Mouse (Mus musculus) fibroblast of lung, adult 2 months (primary cell): ENCODE results near the gene Arl11.
"Not testable (repeated sequence)": the region's sequence is repeated elsewhere in the genome, so short reads cannot be mapped to it uniquely, and the experiment has no call there.

Experiments used
- DNase-seq: peaks from one replicate; pipeline ENCODE4 v3.0.0-alpha.2; 2011; ENCODE audit warnings: low read depth

Arl11 gene

DNA sequence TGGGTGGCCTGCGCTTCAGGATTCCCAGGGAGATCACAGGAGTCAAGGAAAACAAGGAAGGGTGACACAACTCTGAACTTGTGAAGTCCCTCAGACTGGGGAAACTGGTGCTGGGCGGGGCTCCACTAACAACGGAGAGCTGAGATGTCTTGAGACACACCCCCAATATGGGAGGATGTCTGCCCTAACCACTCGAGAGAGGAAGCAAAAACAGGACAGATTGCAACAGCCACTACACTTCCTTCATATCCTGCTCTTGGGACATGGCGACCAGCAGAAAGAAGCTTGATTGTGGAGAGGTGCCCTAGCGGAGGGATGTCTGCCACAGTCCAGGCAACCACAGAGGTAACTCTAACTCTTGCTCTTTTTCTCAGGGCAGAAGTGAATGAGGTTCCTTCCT, at the start of gene Arl11:
TSS of gene Arl11 (plus strand) at position 161 of the 400 bp plus-strand sequence.
- no peak for DNase-seq

DNA sequence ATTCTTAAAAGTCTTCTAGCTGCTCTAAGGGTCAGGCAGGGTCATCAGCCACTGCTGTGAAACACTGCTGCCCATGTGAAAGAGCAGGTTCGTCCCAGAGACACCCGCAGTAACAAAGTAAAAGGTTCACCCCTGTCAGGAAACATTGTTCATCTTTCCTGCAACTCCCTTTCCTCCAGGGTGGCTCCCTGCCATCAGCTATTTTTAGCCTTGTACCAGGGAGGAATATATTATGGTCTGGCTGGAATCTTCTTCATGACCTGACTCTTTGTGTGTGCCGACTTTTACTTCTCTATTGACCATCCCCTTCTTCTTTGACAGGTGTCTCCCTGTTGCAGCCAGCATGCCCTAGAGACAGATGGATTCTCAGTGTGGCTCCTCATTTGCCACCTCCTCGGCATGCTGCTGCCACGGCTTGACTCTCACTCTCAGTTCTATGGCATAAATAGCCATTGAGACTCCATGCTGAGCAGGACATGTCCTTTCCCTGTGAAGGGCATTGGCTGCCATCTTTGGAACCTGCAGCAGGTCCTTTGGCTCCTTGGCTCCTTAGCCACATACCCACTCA, 41.6 kb upstream of the Arl11 start:
- no peak for DNase-seq

DNA sequence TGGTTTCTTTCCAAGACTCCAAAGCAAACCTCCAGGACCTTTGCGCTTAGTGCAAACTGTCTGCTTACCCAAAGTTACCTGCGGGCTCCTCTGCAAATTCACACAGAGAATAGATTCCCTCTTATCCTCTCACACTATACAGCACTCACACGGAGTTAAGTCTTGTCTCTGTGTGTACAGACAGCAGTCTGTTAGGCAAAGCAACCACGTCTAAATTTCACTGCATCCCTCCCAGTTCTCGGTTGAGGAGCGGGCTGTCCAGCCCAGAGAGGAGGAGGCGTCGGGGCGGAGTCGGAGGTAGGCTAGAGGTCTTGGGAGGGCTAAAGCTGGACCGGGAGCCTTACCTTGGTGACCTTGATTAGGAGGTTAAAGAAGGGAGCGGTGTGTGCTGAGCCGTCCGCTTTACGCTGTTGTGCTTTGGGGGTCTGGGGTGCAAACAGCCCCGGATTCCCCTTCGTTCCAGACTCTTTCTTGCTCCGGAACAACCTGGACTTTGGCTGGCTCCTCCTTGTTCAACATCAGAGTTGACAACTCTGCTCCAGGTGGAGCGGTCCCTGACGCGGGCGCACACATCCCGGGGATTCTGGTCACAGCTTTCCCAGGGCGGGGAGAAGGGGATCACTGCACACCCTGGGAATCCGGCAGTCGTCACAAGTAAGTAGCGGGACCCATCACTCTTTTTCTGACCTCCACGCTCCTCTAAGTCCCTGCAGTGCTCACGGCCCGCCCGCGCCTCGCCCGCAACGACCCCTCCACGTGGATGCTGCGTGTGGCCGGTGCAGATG, 34.9 kb upstream of the Arl11 start:
- no peak for DNase-seq

DNA sequence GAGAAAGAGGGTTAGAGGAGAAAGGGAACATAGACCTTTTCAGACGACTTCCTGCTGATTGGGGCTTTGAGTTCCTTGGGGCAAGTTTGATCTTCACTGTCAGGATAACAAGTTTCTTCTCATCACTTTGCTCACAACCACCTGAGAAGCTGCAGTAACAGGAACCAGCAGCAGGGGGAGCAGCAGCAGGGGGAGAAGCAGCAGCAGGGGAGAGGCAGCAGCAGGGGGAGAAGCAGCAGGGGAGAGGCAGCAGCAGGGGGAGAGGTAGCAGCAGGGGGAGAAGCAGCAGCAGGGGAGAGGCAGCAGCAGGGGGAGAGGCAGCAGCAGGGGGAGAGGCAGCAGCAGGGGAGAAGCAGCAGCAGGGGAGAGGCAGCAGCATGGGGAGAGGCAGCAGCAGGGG, 32.3 kb upstream of the Arl11 start:
- DNase-seq = no peak

DNA sequence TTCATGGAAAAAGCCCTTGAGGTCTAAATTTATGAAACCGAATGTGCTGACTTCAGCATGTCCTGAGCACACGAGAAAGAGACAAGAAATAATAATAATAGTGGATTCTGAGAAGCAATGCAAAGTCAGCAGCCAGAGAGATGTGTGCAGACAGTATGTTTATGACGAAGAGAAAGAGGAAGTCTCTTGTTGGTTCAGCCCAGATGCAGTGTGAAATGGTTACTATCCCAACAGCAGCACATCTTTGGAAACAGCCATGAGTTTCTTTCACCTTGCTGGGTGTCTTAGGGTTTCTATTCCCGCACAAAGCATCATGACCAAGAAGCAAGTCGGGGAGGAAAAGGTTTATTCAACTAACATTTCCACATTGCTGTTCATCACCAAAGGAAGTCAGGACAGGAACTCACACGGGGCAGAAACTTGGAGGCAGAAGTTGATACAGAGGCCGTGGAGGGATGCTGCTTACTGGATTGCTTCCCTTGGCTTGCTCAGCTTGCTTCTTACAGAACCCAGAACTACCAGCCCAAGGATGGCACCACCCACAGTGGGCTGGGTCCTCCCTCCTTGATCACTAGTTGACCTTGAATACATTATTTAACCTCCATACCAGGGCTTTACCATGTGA, 30.8 kb upstream of the Arl11 start:
- DNase-seq = no peak

DNA sequence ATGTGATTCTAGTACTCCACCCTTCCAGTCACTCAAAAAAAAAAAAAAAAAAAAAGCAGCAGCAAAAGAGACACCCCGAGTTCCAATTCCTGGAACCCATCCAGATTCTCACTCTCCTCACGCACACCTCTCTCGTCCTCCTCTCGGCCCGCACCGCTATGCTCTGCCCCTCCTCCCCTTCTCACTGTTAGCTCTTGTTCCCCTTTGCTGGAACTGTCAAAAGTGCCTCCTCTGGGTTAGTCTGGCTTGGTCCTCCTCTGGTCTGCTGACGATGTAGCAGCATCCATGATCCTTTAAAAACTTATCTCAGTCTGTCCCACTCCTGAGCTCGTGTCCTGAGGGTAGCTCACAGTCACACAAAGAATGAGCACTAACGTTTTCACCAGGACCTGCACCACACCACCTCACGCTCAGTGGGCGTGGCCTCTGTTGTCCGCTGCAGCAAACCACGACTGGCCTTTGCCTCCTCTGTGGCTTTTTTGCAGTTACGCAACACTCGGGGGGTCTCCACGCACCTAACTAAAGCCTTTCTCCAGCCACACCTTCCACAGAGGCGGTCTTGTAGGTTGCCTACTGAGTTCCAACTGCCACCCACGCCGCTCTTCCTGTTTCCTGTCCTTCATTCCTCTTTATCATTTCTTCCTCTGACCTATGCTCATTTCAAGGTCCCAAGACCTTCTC, 20.8 kb upstream of the Arl11 start:
- DNase-seq = no peak

DNA sequence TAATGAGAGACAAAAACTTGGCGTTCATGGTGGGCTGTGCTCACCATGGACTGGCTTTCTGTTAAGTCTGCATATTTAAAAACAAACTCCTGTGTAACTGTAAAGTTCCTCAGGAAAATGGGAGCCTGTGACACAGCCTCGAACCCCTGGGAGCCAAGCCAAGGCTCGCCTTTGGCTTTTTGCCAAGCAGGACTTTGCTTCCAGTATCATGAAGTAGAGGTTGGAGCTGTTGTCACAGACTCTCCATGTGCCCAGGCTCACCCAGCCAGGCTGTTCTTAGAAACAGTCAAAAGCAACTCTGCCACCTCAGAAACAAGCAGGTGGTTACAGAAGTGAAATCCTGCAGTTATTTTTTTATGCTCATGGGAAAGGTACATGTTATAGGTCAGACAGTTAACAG, 18.9 kb upstream of the Arl11 start:
- DNase-seq = no peak

DNA sequence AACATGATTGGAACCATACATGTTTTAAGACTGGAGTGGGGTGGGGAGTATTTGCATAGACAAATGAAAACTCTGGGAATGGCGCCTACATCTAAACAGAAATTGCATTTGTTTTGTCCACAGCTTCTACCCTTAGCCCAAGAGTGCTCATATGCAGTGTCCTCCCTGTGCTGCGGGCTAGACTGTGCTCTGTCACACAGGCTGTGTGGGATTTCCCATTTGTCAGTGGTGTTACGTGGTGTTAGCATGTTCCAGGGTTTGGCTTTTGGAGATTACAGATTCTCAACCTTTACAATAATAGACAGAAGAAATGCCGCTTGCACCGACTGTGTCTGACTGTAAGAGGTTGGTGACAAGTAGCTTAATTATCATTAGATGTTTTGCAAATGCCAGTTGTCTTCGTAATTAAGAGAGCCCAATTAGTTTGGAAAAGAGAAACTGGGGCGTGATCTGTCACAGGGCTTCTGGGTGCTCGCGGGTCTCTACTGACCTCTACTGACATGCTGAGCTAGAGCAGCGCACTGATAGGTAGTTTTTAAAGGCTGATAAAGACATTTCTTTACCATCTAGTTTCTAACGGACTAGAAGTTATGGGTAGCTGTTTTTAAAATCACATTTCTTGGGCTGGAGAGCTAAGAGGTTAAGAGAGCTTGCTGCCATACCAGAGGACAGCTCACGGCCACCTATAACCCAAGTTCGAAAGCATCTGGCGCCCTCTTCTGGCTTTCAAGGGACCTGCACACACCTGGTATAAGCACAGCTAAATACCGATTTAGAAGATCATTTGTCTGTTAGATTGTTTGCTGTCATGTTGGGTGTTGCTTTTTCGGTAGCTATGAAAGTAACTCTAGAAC, 15.4 kb upstream of the Arl11 start:
- DNase-seq = no peak

DNA sequence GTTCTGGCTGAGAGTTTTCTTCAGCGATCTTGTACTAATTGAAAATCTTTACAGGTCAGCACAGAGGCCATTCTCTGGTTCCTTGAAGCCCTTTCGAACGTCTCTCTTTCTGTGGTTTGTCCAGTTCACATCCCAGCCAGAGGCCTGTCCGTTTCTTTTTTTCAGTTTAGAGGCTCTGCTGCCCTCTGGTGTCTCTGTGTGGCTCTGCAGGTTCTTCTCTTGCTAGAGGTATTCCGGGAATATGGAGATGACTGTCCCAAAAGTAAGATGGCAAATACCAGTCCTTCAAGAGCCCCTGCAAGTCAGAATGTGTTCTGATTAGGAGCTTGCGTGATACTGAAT, 14.8 kb upstream of the Arl11 start:
- DNase-seq = no peak

DNA sequence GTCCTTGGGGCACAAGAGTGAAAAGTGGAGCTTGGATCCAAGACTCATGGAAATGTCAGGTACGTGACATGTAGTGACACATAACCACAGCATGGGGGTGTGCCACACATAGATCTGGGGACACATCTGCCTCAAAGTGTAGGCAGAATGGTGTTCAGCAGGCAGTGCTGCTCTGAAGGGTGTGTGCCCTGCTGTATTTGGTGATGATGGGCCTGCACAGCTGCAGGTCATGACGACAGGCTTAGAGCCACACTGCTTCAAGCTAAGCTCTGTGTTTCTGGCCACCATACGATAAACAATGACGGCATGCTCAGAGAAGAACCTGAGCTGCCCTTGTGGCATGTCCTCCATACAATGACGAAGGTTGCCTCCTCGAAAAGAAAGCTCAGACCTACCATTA, 9.7 kb upstream of the Arl11 start:
- no peak for DNase-seq

DNA sequence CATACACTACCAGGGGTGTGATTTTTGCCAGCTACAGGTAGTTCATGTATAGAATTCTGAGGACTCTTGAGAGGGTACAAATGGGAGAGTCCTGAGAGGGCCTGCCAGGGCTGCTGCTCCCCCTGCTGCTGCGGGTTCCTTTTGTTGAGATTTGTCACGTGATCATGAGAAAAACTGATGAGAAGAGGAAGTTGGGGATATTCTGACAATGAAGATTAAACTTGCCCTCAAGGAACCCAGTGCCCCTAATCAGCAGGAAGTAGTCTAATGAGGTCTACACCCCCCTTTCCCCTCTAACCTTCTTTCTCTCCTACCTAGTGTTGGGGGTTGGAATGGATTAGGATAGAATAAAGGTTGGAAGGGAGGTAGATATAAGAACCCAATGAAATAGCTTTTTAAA, 8.2 kb upstream of the Arl11 start:
- DNase-seq = no peak

DNA sequence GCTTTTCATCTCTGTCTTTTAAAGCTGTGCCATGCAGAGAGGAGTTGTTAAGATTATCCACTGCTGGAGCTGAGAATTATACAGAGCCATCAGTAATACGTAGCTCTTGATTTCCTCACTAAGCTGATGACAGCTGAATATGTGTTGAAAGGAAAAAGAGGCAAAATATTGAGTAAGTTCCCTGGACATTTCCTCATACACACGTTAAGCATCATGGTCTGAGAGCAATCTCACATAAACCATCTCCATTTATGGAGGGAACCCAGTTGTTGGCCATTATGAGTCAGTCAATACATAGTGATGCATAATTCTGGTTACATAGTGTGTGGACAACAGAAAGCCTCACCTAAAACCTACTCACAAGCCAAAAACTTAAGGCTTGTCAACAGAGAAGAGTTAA, 7.1 kb upstream of the Arl11 start:
- no peak for DNase-seq

DNA sequence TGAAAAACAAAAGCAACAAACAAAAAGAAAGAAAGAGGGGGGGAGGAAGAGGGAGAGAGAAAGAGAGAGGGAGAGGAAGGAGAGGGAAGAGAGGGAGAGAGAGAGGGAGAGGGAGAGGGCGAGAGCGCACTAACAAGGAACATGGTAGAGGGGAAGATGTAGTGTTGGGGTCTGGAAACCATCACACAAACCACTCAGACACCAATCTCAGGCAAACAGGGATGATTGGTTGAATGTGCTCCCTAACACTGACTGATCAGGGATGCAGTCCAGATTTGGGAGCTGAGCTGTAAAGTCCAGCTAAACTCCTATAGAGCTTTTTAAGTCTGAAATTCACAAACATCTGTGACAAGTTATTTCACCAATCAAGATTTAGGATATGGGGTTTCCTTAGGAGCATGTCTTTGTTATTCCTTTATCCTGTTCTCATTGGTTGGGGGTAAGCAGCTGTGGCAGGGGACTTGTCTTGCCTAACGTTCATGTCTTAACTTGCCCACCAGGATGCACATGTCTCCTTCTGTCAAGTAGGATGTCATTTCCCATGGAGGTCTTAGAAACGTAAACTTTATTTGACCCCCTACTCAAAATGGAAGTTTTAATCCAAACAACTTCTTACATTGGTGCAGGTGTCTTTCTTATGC, 5.5 kb upstream of the Arl11 start:
- no peak for DNase-seq

DNA sequence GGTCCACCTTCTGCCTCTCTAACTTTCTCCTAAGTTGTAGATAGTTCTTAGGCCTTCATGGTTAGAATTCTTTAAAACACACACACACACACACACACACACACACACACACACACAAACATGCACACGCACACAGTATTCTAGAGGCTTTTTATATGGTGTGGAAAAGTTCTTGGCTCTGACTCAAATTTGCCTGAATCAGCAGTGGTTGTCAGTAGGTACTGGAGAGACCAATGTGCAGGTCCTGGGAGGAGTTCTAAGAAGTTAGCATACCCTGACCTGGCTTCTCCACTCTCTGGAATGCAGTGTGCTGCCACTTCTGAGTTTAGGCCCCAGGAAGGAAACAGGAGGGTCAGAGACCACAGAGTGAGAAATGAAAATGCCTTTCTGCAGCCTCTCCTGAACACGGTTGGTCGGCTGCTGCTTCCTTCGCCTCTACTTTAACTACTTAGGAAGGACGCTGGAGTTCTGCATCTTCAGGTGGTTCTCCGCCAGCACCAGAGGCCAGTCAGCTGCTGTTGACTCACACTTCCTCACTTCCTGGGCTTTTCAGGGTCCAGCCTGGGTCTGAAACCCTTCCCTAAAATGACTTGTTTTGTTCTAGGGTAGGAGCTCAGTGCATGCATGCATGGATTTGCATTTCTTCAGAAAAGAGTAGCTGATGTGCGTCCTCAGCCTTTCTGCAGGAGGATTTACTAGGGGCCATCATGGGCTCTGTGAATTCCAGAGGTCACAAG, 651 bp downstream of the Arl11 start:
- DNase-seq = no peak

DNA sequence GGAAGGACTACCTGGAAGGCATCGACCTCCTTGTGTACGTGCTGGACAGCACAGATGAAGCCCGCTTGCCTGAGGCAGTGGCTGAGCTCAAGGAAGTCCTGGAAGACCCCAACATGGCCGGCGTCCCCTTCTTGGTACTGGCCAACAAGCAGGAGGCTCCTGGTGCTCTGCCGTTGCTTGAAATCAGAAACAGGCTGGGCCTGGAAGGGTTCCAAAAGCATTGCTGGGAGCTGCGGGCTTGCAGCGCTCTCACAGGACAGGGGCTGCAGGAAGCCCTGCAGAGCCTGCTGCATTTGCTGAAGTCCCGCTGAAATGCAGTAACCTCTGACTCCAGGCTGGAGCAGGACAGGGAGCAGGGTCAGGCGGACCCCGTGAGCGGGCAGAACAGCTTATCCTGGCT, 1.4 kb downstream of the Arl11 start:
- no peak for DNase-seq

DNA sequence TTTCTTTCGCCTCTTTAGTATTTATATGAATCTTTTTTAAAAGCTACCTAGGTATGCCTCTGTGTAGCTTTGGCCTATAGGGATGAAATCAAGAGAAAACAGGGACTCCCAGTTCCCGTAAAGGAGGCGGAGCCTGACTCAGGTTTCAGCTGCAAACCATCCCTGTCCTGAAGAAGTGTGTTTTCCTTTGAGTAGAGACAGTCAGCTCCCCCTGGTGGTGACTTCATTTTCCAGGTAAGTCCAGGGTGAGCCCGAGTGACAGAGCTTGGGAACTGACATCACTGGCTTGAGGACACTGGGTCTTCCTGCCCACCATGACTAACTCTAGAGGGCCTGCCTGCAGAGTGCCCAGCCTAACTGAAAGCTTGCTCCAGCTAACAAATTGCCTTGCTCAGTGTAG, 7.3 kb downstream of the Arl11 start:
- DNase-seq = no peak

DNA sequence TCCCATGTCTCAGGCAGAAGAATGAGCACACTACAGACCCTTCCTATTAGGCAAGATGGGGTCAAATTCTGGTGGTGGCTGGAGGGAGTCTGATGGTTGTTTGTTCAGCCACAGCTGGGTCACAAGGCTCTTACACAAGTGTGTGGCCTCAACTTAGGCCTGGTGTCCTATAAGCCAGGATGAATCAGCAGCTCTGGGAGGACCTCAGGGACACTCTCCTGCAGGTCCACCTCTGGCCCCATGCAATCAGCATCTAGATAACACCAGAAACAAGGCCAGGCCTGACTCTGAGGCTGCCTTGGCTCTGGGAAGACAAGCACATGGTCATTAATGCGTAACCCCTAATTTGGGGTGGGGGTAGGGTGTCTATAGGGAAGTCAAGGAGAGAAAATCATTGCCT, 11.2 kb downstream of the Arl11 start:
- DNase-seq = no peak

DNA sequence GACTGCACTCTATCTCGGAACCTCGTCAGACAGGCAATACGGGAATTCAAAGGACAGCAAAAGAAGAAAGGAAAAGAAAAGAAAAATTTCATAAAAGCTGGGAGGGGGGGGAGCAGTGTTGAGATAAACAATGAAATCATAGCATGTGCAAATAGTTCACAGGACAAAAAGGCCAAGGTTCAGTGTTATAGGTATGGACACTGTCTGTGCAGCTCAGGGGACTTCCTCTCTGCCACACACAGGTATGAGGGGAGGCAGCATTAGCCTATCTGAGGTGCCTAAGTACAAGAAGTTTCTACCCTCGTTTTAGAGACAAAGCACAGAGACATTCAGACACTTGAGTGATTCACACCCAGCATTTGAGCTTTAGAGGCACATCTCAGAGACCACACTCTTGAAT, 11.6 kb downstream of the Arl11 start:
- DNase-seq = no peak

DNA sequence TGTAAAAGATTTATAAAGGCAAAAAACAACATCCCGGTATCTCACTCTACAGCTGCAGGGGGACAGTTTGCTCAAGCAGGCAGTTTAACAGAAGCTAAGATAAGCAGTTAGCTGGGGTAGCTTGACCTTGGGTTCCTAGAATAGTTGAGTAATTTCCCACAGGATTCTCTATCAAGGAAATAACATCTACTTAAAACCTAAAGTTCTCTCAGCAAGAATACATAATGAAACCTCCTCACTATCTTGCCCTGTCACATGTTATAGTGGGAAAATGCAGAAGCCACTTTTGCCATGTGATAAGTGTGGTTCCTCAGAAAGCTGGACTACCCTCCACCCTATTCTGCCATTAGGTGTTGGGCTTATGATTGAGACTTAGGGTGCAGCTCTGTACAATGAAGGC, 13.2 kb downstream of the Arl11 start:
- DNase-seq = no peak

DNA sequence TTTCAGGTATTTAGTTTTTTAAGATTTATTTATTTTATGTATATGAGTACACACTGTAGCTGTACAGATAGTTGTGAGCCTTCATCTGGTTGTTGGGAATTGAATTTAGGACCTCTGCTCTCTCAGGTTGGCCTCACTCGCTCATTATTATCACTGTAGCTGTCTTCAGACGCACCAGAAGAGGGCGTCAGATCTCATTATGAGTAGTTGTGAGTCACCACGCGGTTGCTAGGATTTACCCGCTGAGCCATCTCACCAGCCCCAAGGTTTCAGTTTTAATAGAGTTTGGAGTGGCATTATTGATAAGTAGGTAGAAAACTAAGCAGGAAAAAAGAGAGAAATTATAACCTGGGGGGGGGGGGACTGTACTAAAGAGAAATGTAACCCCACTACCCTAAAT, 17.5 kb downstream of the Arl11 start:
- not testable (repeated sequence) for DNase-seq
